Mouse (Mus musculus): ENCODE data around the gene Pkn2.

The Pkn2 gene

GRCm38 (mm10) chr3:142881872-142882623 lies at the start of gene Pkn2:
Gene Pkn2 (minus strand): TSS chr3:142882004.
- peak; percentile 97 for DNase-seq (ENCODE audit: low spot score)

GRCm38 (mm10) chr3:142929906-142930305 lies 48.1 kb upstream of the Pkn2 start:
- DNase-seq (ENCODE audit: low spot score): no peak

- no peak for DNase-seq (ENCODE audit: low spot score)
Observed at GRCm38 (mm10) chr3:142927311-142927710, 45.5 kb upstream of the Pkn2 start.

- no peak for DNase-seq (ENCODE audit: low spot score)
Observed at GRCm38 (mm10) chr3:142924831-142925348, 43.1 kb upstream of the Pkn2 start.

GRCm38 (mm10) chr3:142919070-142919469 lies 37.3 kb upstream of the Pkn2 start:
- DNase-seq (ENCODE audit: low spot score): no peak

GRCm38 (mm10) chr3:142917760-142918439 lies 36.1 kb upstream of the Pkn2 start:
- no peak for DNase-seq (ENCODE audit: low spot score)

- no peak for DNase-seq (ENCODE audit: low spot score)
Observed at GRCm38 (mm10) chr3:142917171-142917570, 35.4 kb upstream of the Pkn2 start.

GRCm38 (mm10) chr3:142913295-142913694 lies 31.5 kb upstream of the Pkn2 start:
- DNase-seq (ENCODE audit: low spot score): no peak

GRCm38 (mm10) chr3:142899683-142900082 lies 17.9 kb upstream of the Pkn2 start:
- no peak for DNase-seq (ENCODE audit: low spot score)

GRCm38 (mm10) chr3:142898949-142899396 lies 17.2 kb upstream of the Pkn2 start:
- DNase-seq (ENCODE audit: low spot score): peak; percentile 11

- DNase-seq (ENCODE audit: low spot score): no peak
Observed at GRCm38 (mm10) chr3:142890442-142890841, 8.6 kb upstream of the Pkn2 start.

- no peak for DNase-seq (ENCODE audit: low spot score)
Observed at GRCm38 (mm10) chr3:142886963-142887362, 5.2 kb upstream of the Pkn2 start.

- no peak for DNase-seq (ENCODE audit: low spot score)
Observed at GRCm38 (mm10) chr3:142884594-142884993, 2.8 kb upstream of the Pkn2 start.

- no peak for DNase-seq (ENCODE audit: low spot score)
Observed at GRCm38 (mm10) chr3:142881589-142881871, 274 bp downstream of the Pkn2 start.

GRCm38 (mm10) chr3:142880790-142881588 lies 815 bp downstream of the Pkn2 start:
- peak; percentile 50 for DNase-seq (ENCODE audit: low spot score)

GRCm38 (mm10) chr3:142863236-142863635 lies 18.6 kb downstream of the Pkn2 start:
- DNase-seq (ENCODE audit: low spot score): no peak

- DNase-seq (ENCODE audit: low spot score): no peak
Observed at GRCm38 (mm10) chr3:142856832-142857231, 25.0 kb downstream of the Pkn2 start.

GRCm38 (mm10) chr3:142855961-142856472 lies 25.8 kb downstream of the Pkn2 start:
- no peak for DNase-seq (ENCODE audit: low spot score)

- no peak for DNase-seq (ENCODE audit: low spot score)
Observed at GRCm38 (mm10) chr3:142852911-142853310, 28.9 kb downstream of the Pkn2 start.

- DNase-seq (ENCODE audit: low spot score): no peak
Observed at GRCm38 (mm10) chr3:142851631-142852030, 30.2 kb downstream of the Pkn2 start.

- no peak for DNase-seq (ENCODE audit: low spot score)
Observed at GRCm38 (mm10) chr3:142839961-142840360, 41.8 kb downstream of the Pkn2 start.

- DNase-seq (ENCODE audit: low spot score): no peak
Observed at GRCm38 (mm10) chr3:142834761-142835160, 47.0 kb downstream of the Pkn2 start.
